Mouse (Mus musculus) ES-E14 (cell line): Measurements from ENCODE around the gene Krt31.

Experiments used
- CHD2 ChIP-seq: IDR thresholded peaks from 2 replicates; pipeline ENCODE4 v1.6.1; 2014; ENCODE audit warnings: mild to moderate bottlenecking, low read depth, low read length, inconsistent platforms
- MAFK ChIP-seq: IDR thresholded peaks from 2 replicates; pipeline ENCODE4 v1.6.1; 2014; ENCODE audit warnings: mild to moderate bottlenecking, low read depth, low read length, inconsistent platforms; ENCODE audit not compliant: insufficient read depth
- ZNF384 ChIP-seq: IDR thresholded peaks from 2 replicates; pipeline ENCODE4 v1.6.1; 2012; ENCODE audit warnings: low read depth, low read length, inconsistent platforms

- TF ChIP-seq CHD2, result no peak
- TF ChIP-seq ZNF384, result no peak
- TF ChIP-seq MAFK, result no peak
These were observed 36.6 kb downstream of the Krt31 start for GRCm38 (mm10) chr11:100013691-100014171.
